Mouse (Mus musculus) B cell, adult 2 months (primary cell): Measurements from ENCODE around the gene Sipa1.
A peak's percentile ranks its signal among the peaks of the same experiment; 100 is the strongest.
"Not testable (repeated sequence)": the region's sequence is repeated elsewhere in the genome, so short reads cannot be mapped to it uniquely, and the experiment has no call there.

Source experiments
- DNase-seq, 2 experiments: peaks; one replicate each; pipeline ENCODE4 v3.0.0; 2022

The Sipa1 gene

DNA sequence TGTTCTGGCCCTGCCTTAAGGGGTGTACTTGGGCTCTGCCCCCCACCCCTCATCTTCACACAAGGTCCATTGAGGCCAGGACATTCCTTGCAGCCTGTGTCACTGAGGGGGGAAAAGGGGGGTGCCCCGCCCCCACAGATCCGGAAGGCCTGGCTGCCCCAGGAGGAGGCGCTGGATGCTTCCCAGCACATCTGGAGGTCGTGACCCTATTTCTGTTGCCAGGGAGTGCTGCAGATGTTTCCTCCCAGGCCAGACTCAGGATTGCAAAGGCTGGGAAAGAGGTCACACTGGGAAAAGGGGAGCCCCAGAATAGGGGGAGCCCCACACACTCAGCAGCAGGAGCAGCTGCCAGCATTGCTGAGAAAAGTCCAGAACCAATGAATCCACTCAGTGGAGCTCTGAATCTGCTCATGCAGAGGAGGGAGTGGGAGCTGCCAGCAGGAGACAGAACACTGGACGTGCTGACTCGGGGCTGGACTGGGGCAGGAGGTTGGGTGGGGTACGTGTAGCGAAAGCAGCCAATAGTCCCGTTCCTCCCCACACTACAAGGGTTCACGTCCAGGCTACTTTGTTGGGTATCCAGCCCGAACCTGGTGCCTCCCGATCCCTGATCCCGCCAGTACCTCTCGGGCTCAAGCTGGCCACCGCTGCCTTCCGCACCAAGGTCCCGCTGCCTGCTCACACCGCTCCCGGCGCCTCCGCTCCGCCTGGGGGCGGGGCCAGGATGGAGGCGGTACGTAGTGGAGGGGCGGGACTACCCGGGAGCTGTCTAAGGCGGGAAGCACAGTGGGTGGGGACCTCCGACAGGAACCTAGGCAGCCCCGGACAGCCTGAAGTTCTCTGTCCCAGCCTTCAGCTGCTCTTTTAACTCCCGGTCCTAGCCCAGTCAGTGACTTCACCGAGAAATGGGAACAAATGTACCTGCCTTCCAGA, at the start of gene Sipa1:
Gene Sipa1 (minus strand): TSS at position 727 of the 933 bp plus-strand sequence.
- peak; percentile 96 to 97 for DNase-seq

DNA sequence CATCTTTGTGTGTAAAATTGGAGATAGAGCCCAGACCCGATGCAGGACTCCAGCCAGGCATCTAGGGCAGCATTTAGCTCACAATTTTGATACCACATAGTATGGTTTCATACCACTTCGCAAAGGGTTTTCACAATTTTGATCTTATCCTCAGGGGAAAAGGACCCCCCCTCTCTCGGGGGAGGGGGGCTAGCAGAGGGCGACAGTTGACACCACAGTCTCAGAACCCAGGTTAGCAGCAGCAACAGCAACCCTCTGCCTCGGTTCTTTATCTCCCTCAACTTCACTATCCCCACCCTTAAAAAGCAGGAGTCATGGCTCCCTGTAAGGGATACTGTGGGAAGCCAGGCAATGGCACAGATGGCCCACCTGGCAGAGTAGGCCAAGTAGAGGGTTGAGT, 49.7 kb upstream of the Sipa1 start:
- DNase-seq, result no peak

DNA sequence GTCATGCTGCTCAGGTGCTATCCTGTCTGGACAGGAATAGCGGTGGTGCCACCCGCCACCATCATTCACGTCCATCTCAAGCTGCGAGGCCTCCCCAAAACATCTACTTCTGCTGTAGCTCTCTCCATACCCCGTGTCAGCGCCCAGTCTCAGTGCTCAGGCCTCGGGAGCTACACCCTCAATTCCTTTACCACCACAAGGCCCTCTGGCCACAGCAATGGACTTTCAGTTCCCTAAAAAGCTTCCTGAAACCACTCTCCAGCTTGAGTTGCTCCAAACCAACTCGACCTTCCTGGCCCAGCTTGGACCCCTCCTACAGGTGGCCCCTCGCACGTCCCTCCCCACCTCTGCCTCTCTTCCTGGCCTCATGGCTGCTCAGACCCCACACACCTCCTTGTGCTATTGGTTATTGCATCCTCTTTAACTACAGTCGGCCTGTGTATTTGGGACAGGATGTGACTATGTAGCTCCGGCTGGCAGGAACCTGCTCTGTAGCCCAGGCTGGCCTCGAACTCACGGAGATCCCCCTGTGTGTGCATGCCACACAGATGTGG, 48.5 kb upstream of the Sipa1 start:
- DNase-seq, result peak; percentile 58 to 59

DNA sequence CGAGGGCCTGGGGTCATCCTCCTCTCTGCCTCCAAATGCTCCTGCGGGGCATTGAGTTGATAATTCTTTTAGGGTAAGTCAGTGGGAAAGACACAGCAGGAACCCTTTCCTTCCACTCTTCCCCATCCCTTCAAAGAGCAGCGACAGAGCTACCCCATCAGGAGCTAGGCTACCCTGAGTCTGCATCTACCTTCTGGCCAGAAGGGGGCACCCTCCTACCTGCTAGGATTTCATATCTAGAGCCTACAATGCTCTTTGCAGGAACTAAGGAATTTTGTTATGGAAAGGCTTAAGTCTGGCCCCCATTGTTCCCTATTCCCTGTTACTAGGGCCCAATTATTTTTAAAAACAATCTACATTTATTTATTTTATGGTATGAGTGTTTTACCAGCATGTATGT, 47.7 kb upstream of the Sipa1 start:
- DNase-seq, result peak; percentile 77 to 80

DNA sequence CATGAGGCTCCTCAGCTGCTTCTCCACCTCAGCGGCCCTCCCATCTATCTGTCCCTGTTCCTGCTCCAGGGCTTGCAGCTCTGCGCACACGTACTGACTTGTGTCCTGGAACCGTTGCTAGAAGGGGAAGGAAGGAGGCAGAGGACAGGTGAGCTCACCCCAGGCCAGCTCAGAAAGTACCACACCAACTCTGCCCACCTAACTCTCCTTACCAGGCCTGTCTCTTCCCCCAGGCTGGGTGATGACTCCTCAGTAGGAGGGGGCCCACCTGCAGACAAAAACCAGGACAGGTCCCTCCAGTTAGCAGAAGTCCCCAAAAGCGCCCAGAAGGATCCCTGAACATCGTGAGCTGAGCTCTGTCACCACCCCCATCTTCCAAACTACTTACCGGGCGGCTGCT, 47.1 kb upstream of the Sipa1 start:
- DNase-seq, result no peak

DNA sequence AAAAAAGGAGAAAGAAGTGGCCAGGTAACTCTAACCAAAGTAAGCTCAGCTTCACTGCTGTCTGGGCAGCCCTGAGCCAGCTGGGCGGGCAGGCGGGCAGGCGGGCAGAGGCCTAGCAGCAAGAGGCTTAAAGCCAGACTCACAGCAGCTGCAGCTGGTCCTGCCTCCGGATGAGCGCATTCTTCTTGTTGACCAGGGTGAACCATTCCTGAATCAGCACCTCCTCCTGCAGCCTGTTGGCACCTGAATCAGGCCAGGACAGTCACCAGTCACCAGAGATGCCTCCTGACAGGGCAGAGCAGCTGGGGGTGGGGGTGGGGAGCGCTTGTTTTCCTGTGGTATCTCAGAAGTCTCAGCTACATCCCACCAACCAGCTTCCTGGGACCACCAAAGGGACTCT, 46.6 kb upstream of the Sipa1 start:
- DNase-seq, result no peak

DNA sequence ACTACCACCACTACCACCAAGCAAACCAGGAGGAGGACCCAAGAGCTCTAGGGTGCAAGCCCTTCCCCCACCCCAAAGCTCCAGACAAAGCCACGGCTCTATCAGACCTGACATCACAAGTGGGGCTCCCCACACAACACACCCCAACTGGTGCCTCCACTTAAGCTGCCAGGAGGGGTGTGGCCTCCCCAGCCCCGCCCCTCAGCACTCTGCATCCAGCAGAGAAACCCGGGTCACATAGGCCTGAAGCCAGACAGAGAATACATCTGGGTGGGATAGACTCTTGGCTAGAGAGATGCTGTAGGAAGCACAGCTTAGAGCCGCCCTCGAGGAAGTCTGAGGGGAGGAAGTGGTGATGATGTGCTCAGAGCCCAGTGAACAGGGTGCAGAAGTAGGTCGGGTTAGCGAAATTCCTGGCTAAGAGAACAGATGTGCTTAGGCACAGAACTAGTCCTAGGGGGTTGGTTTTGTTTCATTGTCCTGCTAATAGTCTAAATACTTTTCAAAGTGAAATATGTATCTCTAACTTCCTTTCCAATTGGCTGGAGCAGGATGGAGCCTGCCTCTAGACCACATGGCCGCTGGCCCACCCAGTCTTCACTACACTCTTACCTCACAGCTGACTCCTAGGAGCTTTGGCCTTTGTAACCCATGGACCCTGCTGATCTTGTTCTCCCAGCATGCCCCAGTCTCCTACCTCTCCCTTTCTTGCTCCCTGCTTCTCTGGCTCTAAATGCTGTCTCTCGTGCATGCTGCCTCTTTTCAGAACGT, 41.5 kb upstream of the Sipa1 start:
- DNase-seq, result peak in 1 of 2 experiments; percentile 15

DNA sequence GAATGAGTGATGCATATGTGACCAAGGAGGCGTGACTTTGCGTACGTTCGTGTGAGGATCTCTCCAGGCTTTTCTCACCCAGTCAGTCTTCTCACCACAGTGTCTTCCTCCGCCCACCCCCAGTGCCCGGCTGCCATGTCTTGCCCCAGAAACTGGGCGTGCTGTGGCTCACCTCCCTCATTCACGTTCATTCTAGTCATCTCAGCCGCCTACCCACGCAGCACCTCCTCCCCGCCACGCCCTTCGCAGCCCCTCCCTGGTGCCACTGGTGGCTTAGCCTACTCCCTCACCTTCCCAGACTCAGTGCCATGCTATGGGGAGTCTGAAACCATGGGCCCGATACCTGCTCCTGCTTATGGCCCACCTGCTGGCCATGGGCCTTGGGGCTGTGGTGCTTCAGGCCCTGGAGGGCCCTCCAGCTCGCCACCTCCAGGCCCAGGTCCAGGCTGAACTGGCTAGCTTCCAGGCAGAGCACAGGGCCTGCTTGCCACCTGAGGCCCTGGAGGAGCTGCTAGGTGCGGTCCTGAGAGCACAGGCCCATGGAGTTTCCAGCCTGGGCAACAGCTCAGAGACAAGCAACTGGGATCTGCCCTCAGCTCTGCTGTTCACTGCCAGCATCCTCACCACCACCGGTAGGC, 40.8 kb upstream of the Sipa1 start, which contains the start of gene Kcnk7:
Gene Kcnk7 (plus strand): TSS at position 205 of the 638 bp plus-strand sequence.
- no peak for DNase-seq

DNA sequence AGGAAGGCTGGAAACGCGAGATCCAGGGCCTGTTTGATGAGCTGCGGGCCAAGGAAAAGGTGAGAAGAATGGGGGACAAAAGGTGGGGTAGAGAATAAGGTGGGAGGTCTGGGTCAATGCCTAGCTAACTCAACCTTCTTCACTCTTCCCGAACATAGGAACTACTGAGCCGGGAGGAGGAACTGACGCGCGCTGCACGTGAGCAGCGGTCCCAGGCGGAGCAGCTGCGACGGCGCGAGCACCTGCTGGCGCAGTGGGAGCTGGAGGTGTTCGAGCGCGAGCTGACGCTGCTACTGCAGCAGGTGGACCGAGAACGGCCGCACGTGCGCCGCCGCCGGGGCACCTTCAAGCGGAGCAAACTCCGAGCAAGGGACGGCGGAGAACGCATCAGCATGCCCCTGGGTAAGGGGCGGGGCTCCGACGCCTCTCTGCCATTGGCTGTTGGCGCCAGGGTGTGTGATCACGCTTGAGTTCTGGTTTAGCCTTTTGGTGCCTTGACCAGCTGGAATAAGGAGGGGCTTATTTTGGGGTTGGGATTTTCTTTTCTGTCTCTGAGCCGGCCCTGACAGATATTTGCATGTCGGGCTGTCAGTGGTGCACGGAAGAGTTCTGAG, 32.4 kb upstream of the Sipa1 start:
- DNase-seq, result no peak

DNA sequence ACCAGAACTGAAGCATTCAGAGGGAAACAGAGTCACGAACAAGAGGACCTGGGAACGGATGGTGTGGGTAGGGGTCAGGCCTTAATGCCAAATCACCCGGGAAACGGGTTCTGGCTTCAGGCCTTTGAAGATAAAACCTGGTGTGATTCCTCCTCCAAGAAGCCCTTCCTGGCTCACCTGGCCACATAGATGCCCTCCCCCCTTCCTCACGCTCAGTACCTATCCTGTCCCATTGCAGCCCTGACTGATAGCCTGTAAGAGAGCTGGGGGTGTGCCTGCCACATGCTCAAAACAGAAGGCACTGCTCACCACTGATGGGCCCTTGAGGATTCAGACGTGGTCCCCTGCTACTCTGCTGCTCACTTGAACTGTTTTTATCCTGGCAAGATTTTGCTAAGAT, 30.3 kb upstream of the Sipa1 start:
- no peak for DNase-seq

DNA sequence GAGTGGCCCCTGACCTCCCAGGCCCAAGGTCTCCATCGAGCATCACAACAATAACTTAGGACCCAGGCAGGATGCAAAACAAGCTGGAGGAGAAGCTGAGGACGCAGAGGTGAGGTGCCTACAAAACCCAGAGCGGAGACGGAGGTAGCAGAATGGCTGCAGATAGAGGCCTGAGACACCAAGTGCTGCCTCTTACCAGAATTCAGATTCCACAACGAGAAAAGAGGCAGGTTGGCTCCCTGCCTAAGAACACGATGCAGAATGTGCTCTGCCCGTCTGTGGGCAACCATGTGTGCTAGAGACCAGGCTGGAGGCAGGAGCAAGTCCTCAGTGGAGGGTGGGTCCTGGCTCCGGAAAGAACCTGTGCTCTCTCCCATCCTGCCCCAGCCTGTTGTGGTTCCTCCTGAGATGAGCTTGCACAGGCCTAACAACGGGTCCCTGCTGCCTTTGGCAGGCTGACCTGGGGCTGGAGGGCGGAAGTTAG, 29.4 kb upstream of the Sipa1 start:
- DNase-seq, result no peak

DNA sequence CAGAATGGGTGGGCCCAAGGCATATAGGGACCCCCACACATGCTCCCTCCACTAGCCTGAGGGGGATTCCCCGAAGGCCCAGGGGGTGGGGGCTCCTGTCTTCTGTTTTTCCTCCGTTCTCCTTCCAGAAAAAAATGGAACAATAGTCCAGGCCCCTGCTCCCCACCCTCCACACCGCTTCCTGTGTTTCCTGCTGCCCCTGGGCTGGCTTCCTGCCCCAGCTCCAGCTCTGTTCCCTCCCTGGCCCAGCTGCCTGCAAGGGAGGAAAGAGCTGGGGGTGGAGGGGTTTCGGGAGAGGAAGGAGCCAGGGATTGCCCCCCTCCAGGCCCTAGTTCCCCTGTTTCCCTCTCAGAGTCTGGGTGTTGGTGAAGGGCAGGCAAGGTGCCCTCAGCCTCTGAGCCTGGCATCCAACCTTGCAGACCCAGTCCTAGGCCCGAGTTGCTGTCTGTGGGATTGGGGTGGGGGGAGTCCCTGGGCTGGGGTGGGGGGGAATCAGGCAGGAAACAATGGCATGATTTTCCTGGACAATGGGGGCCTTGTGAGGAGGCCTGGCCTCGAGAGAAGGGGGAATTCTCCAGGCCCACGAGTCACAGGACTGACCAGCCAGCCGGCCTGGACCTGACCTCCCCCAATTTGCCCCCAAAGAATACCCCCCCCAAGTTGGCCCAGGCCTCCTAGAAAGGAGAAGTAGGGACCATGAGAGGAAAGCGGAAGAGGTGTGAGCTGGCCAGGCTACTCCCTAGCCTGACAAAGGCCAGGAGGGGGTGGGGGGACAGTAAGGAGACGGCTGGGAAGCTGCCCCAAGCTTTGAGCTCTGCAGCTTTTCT, 28.8 kb upstream of the Sipa1 start:
- no peak for DNase-seq

DNA sequence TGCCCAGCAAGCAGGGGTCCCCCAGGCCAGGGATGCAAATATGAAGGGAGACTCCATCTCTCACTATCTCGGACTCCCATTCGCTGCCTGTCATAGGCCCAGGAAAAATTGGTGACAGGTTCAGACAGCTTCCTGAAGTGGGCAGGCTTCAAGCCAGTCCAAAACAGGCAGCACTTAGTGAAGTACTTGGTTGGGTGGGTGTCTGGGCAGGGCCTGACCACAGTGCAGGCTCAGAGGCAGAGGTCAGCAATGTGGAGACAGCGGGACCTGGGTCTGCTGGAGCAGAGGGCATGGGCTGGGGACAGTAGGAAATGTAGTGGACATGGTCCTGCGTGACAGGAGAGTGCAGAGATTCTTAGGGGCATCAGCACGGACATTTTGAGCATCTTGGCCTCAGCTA, 28.1 kb upstream of the Sipa1 start:
- no peak for DNase-seq

DNA sequence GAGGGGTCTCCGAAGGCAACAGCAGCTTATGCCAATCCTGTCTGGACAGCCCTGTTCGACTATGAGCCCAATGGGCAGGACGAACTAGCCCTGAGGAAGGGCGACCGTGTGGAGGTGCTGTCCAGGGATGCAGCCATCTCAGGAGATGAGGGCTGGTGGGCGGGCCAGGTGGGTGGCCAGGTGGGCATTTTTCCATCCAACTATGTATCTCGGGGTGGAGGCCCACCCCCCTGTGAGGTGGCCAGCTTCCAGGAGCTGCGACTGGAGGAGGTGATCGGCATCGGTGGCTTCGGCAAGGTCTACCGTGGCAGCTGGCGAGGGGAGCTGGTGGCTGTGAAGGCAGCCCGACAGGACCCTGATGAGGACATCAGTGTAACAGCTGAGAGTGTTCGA, 26.8 kb upstream of the Sipa1 start:
- DNase-seq, result no peak

DNA sequence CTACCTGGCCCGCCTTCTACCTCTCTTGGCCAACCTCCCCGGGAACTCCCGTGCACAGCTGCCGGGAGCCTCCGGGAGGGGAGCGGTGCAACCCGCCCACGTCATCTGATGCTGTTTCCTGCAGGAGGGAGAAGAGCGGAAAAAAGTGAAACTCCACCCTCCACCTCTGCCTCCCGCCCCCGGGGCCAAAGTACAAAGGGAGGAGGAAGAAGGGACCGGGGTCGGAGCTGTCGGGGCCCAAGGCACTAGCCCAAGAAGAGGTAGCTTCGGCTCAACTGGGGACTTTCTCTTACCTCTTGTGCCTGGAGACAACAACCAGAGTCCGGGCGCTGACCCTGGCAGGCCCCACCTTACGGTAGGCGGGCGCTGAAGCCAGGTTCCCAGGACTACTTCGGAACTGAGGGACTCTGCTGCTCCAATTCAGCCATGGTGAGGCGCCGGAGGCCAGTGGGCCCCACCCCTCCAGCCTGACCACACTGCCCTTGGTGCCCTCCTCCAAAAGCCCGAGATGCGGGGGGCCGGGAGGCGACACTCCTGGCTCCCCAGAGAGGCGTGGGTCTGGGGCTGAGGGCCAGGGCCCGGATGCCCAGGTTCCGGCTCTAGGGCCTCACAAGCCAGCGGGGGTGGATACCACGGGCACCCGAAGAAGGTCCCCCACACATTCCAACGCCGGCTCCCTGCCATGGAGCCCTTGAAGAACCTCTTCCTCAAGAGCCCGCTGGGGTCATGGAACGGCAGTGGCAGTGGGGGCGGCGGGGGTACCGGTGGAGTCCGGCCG, 26.2 kb upstream of the Sipa1 start:
- peak; percentile 73 to 76 for DNase-seq

DNA sequence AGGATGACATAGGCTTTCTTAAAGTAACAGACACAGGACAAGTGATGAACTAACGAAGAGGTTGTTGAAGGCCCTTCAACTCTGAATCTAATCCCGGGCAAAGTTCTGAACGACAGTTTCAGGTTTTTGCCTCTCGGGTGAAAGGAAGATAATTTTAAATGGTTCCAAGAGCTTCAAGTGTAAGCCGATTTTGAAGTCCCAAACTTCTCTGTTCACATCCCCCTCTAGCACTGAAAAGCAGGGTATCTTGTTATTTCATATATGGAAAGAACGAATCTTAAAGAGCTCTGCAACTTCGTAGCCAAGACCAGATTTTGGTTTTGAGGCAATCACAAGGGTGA, 25.6 kb upstream of the Sipa1 start:
- DNase-seq, result no peak

DNA sequence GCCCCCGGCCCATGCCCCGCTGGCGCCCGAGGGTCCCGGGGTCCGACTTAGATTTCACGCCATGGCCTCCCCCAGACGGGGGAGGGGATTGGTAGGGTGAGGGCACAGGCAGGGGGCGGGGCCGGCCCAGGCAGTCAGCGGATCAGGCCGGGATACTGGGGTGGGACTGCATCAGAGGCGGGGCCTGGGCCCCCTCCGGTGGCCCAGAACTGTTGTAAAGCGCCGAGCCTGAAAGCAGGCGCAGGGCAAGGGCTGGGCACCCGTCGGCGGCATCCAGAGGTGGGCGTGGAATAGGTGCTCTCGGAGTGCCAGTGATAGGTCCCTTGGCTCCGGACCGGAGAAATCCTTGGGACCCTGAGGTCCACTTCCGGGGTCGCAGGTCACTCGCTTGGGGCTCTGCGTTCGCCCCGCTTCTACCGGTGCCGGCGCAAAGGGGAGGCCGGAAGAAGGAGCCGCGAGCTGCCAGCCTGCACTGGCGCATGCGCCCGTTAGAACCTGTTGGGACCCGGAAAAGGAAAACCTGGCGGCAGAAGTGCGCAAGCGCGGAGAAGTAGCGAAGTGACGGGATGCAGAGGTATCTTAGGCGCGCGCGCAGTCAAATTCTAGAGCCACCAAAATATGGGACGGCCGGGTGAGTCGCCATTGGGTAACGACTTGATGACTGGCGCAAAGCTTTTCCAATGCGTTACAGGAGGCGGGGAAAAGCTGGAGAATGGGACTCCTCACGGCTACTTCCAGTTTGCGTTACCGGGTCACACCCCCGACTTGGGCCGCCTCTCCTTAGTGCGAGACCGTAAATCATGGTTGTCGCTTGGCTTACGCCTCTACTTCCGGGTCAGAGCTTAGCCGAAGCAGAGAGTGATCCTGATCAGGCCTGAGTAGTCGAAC, 24.9 kb upstream of the Sipa1 start, which contains the start of the genes Map3k11 and Pcnx3:
Gene Map3k11 (plus strand): TSS at position 543 of the 888 bp plus-strand sequence.
Gene Pcnx3 (minus strand): TSS at position 709 of the 888 bp plus-strand sequence.
- DNase-seq, result peak; percentile 90 to 91

DNA sequence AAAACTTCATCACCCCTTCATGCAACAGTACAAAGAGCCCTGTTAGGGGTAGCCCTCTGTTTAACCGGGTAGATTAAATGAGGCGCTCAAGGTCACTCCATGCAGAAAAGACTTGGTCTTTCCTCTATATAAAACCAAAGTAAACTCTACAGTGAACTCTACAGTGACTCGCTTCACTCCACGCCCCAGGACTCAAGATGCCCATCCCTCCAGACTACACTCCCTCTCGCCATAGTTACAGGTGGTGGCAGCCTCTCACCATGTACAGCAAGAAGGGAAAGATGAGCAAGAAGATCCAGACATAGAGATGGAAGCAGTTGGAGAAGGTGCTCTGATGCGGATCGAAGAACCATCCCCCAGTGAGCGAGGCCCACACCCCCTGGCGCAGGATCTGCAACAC, 24.2 kb upstream of the Sipa1 start:
- DNase-seq, result peak in 1 of 2 experiments; percentile 8

DNA sequence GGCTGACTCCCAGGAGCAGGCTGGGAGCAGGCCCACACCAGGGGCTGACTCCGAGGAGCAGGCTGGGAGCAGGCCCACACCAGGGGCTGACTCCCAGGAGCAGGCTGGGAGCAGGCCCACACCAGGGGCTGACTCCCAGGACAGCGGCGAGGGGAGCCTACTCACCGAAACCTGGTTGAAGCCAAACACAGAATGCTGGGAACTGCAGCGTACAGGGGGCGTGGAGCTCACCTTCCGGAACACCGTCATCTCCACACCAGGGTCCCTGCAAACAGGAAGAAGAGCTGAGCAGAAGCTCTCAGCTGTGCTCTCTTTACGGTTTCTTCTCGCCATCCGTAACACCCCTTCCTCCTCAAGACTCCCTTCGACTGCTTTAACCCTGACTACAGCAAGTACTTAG, 23.4 kb upstream of the Sipa1 start:
- DNase-seq, result not testable (repeated sequence)

DNA sequence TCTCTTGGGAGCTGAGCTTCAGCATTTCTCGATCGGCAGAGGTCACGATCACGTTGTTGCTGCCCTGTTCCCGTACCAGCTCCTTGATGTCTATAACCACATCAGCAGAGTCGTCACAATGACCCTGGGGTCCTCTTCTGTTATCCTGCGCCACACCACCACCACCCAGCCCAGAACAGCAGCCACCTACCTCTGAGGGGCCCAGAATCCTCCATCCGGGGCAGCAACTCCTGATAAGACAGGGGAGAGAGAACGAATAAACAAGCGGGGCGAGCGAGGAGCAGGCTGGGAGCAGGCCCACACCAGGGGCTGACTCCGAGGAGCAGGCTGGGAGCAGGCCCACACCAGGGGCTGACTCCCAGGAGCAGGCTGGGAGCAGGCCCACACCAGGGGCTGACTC, 22.9 kb upstream of the Sipa1 start:
- no peak for DNase-seq
